Mouse (Mus musculus) embryonic fibroblast, embryonic 13.5 days (primary cell): ENCODE data around the gene Myh3.

Experiments
- CTCF ChIP-seq: IDR thresholded peaks from 2 replicates; pipeline ENCODE4 v1.5.1; 2011; ENCODE audit warnings: mild to moderate bottlenecking, control low read depth, low read length, moderate library complexity, borderline replicate concordance; ENCODE audit not compliant: insufficient read depth
- POLR2A ChIP-seq: IDR thresholded peaks from 2 replicates; pipeline ENCODE4 v1.6.1; 2011; ENCODE audit warnings: low read depth, mild to moderate bottlenecking, control low read depth, low read length, moderate library complexity

DNA sequence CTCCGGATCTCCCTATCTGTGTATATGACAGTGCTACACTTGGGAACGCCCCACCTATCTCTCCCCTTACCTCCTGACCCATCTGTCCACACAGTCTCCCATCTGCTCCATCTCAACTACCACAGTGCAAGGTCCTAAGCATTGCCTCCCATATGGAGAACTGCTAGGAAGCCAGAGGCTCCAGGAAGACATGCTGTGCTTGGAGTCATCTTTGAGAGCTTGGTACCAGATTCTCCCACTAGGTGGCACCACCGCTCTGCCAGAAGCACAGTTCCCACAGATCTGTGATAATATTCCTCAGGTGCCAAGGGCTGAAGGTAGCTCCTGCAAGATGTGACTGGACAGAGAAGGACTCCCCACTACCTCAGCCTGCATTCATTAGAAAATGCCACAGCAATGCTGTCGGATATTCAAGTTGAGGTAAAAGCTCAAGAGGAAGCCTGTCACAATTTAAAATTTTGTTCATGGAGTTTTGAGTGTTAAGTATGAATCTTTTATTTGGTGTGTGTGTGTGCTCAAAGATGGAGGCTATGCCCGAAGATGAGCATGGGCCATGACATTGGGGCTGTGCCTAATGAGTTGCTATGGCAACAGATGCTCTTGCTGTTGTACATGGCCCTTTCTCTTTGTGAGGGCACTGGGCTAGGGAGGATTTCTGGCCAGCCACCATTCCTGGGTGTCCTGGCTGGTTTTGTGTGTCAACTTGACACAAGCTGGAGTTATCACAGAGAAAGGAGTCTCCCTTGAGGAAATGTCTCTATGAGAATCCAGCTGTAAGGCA lies 32.3 kb downstream of the Myh3 start:
- TF ChIP-seq CTCF (peak; percentile 73), POLR2A (no peak)
